Mouse (Mus musculus): ENCODE data around the gene Srd5a1. TPM values are rescaled to one million over a fixed set of nuclear protein-coding genes. Genes with fewer than 3 reads are reported as not detected.
"Not testable (repeated sequence)": the region's sequence is repeated elsewhere in the genome, so short reads cannot be mapped to it uniquely, and the experiment has no call there.

Gene Srd5a1
- polyA plus RNA-seq, 1 experiment = 4.7 TPM

- H3K36me3 ChIP-seq (ENCODE audit: control insufficient read depth, insufficient read depth) = no peaks in the 10 kb centered on the region
- no peak overlapping the region for H3K4me3 ChIP-seq (ENCODE audit: insufficient read depth, poor library complexity, severe bottlenecking)
- H3K27me3 ChIP-seq (ENCODE audit: control insufficient read depth, insufficient read depth, insufficient read length) = no peaks in the 10 kb centered on the region
- H3K79me2 ChIP-seq (ENCODE audit: control insufficient read depth, insufficient read depth) = no peaks in the 10 kb centered on the region
- no peak for TF ChIP-seq USF1 (IDR thresholded peaks at IDR 0.05; ENCODE audit: low read depth)
- TF ChIP-seq CEBPB (IDR thresholded peaks at IDR 0.05; ENCODE audit: low read depth) = no peak
- no peak for TF ChIP-seq MAX (IDR thresholded peaks at IDR 0.05)
- no peak for TF ChIP-seq MYOD1 (IDR thresholded peaks at IDR 0.05; ENCODE audit: control insufficient read depth, insufficient read length, low read depth)
- no peak for TF ChIP-seq CTCF (IDR thresholded peaks at IDR 0.05; ENCODE audit: control insufficient read depth, insufficient read depth, insufficient read length)
- no peak for TF ChIP-seq FOSL1 (IDR thresholded peaks at IDR 0.05; ENCODE audit: insufficient read depth, low read length, poor library complexity, severe bottlenecking)
- H3K79me3 ChIP-seq (ENCODE audit: low read depth) = no peaks in the 10 kb centered on the region
- H3ac ChIP-seq (ENCODE audit: control insufficient read depth, insufficient read length, low read depth) = no peak overlapping the region
These were observed 34.6 kb downstream of the Srd5a1 start for GRCm38 (mm10) chr13:69576676-69577075.

DNA sequence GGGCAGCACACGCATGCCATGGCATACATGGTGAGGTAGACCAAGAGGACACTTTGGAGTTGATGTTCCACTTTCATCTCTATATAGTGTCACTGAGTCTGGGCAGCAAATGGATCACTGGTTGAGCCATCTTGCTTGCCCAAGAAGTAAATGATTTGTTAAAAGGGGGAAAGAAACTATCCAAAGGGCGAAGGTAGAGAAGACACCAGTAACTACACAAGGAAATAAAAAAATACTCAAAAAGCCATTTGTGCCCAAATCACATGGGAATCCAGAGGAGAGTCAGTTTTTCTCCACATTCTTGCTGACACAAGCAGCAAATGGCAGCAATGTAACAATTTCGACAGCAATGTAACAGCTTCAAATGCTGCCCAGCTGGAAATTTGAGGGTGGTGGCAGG lies 38.6 kb downstream of the Srd5a1 start:
- Histone ChIP-seq H3ac (ENCODE audit: control insufficient read depth, insufficient read length, low read depth) (no peak overlapping the region), H3K4me3 (ENCODE audit: insufficient read depth, poor library complexity, severe bottlenecking) (no peak overlapping the region), H3K36me3 (ENCODE audit: control insufficient read depth, insufficient read depth) (no peaks in the 10 kb centered on the region), H3K79me2 (ENCODE audit: control insufficient read depth, insufficient read depth) (no peaks in the 10 kb centered on the region), H3K27me3 (ENCODE audit: control insufficient read depth, insufficient read depth, insufficient read length) (no peaks in the 10 kb centered on the region), H3K79me3 (ENCODE audit: low read depth) (no peaks in the 10 kb centered on the region)
- TF ChIP-seq MYOD1 (IDR thresholded peaks at IDR 0.05; ENCODE audit: control insufficient read depth, insufficient read length, low read depth) (no peak), CTCF (IDR thresholded peaks at IDR 0.05; ENCODE audit: control insufficient read depth, insufficient read depth, insufficient read length) (no peak), MAX (IDR thresholded peaks at IDR 0.05) (no peak), MYOG (IDR thresholded peaks at IDR 0.05; ENCODE audit: control insufficient read depth, extremely low read depth, insufficient read length) (no peak), CEBPB (IDR thresholded peaks at IDR 0.05; ENCODE audit: low read depth) (no peak), FOSL1 (IDR thresholded peaks at IDR 0.05; ENCODE audit: insufficient read depth, low read length, poor library complexity, severe bottlenecking) (no peak), USF1 (IDR thresholded peaks at IDR 0.05; ENCODE audit: low read depth) (no peak)

DNA sequence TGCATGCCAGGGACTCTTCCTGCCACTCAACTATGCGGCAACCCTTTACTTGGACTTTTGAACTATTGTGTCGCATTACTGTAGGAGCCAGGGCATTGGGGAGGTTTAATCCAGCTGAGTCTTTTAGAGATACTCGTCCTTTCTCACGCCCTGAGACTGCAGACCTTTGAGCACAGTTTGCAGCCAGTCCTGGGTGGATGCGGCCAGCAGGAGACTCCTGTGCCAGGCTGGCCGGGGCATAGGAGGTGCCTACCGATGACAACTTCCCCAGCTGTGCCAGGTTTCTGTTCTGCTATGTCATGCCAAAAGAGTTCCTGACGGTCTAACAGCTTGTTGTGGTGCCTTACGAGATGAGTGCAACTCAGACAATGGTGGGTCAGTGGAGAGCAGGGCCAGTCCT lies 42.0 kb downstream of the Srd5a1 start:
- Histone ChIP-seq H3K4me3 (ENCODE audit: insufficient read depth, poor library complexity, severe bottlenecking) (no peak overlapping the region), H3K79me3 (ENCODE audit: low read depth) (no peaks in the 10 kb centered on the region), H3ac (ENCODE audit: control insufficient read depth, insufficient read length, low read depth) (no peak overlapping the region), H3K27me3 (ENCODE audit: control insufficient read depth, insufficient read depth, insufficient read length) (no peaks in the 10 kb centered on the region), H3K36me3 (ENCODE audit: control insufficient read depth, insufficient read depth) (no peaks in the 10 kb centered on the region), H3K79me2 (ENCODE audit: control insufficient read depth, insufficient read depth) (no peaks in the 10 kb centered on the region)
- TF ChIP-seq FOSL1 (IDR thresholded peaks at IDR 0.05; ENCODE audit: insufficient read depth, low read length, poor library complexity, severe bottlenecking) (no peak), MYOG (IDR thresholded peaks at IDR 0.05; ENCODE audit: control insufficient read depth, extremely low read depth, insufficient read length) (no peak), CEBPB (IDR thresholded peaks at IDR 0.05; ENCODE audit: low read depth) (no peak), MYOD1 (IDR thresholded peaks at IDR 0.05; ENCODE audit: control insufficient read depth, insufficient read length, low read depth) (no peak)

- H3K4me3 ChIP-seq (ENCODE audit: insufficient read depth, poor library complexity, severe bottlenecking); H3K36me3 ChIP-seq (ENCODE audit: control insufficient read depth, insufficient read depth); H3K79me2 ChIP-seq (ENCODE audit: control insufficient read depth, insufficient read depth); H3K79me3 ChIP-seq (ENCODE audit: low read depth); H3K27me3 ChIP-seq (ENCODE audit: control insufficient read depth, insufficient read depth, insufficient read length); H3ac ChIP-seq (ENCODE audit: control insufficient read depth, insufficient read length, low read depth): not testable (repeated sequence)
These were observed 45.8 kb downstream of the Srd5a1 start for GRCm38 (mm10) chr13:69565401-69565800.

- Histone ChIP-seq H3K79me2 (ENCODE audit: control insufficient read depth, insufficient read depth) (no peaks in the 10 kb centered on the region), H3K27me3 (ENCODE audit: control insufficient read depth, insufficient read depth, insufficient read length) (no peaks in the 10 kb centered on the region), H3K4me3 (ENCODE audit: insufficient read depth, poor library complexity, severe bottlenecking) (no peak overlapping the region), H3K79me3 (ENCODE audit: low read depth) (no peaks in the 10 kb centered on the region), H3K36me3 (ENCODE audit: control insufficient read depth, insufficient read depth) (no peaks in the 10 kb centered on the region), H3ac (ENCODE audit: control insufficient read depth, insufficient read length, low read depth) (no peak overlapping the region)
- no peak for TF ChIP-seq MYOD1 (IDR thresholded peaks at IDR 0.05; ENCODE audit: control insufficient read depth, insufficient read length, low read depth)
- no peak for TF ChIP-seq MYOG (IDR thresholded peaks at IDR 0.05; ENCODE audit: control insufficient read depth, extremely low read depth, insufficient read length)
- no peak for TF ChIP-seq USF1 (IDR thresholded peaks at IDR 0.05; ENCODE audit: low read depth)
- no peak for TF ChIP-seq CEBPB (IDR thresholded peaks at IDR 0.05; ENCODE audit: low read depth)
- TF ChIP-seq CTCF (IDR thresholded peaks at IDR 0.05; ENCODE audit: control insufficient read depth, insufficient read depth, insufficient read length) = no peak
- no peak for TF ChIP-seq MAX (IDR thresholded peaks at IDR 0.05)
- no peak for TF ChIP-seq FOSL1 (IDR thresholded peaks at IDR 0.05; ENCODE audit: insufficient read depth, low read length, poor library complexity, severe bottlenecking)
These were observed 46.7 kb downstream of the Srd5a1 start for GRCm38 (mm10) chr13:69564573-69564972.

DNA sequence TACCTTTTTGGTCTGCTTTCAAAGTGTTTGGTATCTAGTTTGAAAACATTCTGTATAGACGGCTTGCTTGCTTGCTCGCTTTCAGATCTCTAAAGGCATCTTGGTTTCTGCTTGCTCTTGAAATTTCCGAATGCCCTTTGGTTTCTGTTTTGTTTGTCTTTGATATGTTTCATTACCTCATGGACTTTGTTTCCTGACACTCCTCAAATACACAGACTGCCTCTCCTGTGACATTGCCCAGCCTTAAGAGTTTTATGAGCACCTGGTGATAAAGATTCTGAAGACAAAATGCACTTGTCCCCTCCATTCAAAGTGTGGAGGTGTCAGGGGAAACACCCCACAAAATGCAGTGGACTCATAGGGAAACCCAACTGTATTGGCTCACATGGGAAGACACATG lies 47.3 kb downstream of the Srd5a1 start:
- Histone ChIP-seq H3K27me3 (ENCODE audit: control insufficient read depth, insufficient read depth, insufficient read length) (no peaks in the 10 kb centered on the region), H3K79me2 (ENCODE audit: control insufficient read depth, insufficient read depth) (no peaks in the 10 kb centered on the region), H3K79me3 (ENCODE audit: low read depth) (no peaks in the 10 kb centered on the region), H3K4me3 (ENCODE audit: insufficient read depth, poor library complexity, severe bottlenecking) (no peak overlapping the region), H3K36me3 (ENCODE audit: control insufficient read depth, insufficient read depth) (no peaks in the 10 kb centered on the region), H3ac (ENCODE audit: control insufficient read depth, insufficient read length, low read depth) (no peak overlapping the region)
- TF ChIP-seq FOSL1 (IDR thresholded peaks at IDR 0.05; ENCODE audit: insufficient read depth, low read length, poor library complexity, severe bottlenecking) (no peak), MAX (IDR thresholded peaks at IDR 0.05) (no peak), CEBPB (IDR thresholded peaks at IDR 0.05; ENCODE audit: low read depth) (no peak), CTCF (IDR thresholded peaks at IDR 0.05; ENCODE audit: control insufficient read depth, insufficient read depth, insufficient read length) (no peak), USF1 (IDR thresholded peaks at IDR 0.05; ENCODE audit: low read depth) (no peak), MYOD1 (IDR thresholded peaks at IDR 0.05; ENCODE audit: control insufficient read depth, insufficient read length, low read depth) (no peak), MYOG (IDR thresholded peaks at IDR 0.05; ENCODE audit: control insufficient read depth, extremely low read depth, insufficient read length) (no peak)
